In genomic region chr14:122105391-122106285, GRCm38 (mm10) we compare ENCODE assay signal across 7 mouse cellular contexts. TPM values are rescaled to one million over a fixed set of nuclear protein-coding genes. Genes with fewer than 3 reads are reported as not detected.
DNase-seq lines count a peak whose midpoint lies in the region; ATAC-seq lines count a peak whose summit lies in the region.

No protein-coding gene starts in this region.

- peak overlapping the region; percentile 95 for H3K27ac ChIP-seq in lung, embryonic 16.5 days (ENCODE audit: low read length)
- H3K27ac ChIP-seq in embryonic facial prominence, embryonic 13.5 days, result peak overlapping the region; percentile 97
- H3K27ac ChIP-seq in intestine, embryonic 16.5 days (ENCODE audit: low read length), result peak overlapping the region; percentile 87
- peak overlapping the region; percentile 60 for H3K27ac ChIP-seq in neural tube, embryonic 12.5 days

- H3K9ac ChIP-seq in lung, embryonic 16.5 days (ENCODE audit: low read length), result peak overlapping the region; percentile 69
- peak overlapping the region; percentile 79 for H3K9ac ChIP-seq in embryonic facial prominence, embryonic 13.5 days
- H3K9ac ChIP-seq in intestine, embryonic 16.5 days (ENCODE audit: low read depth, low read length), result peak overlapping the region; percentile 69
- H3K9ac ChIP-seq in neural tube, embryonic 12.5 days, result peak overlapping the region; percentile 47

- DNase-seq in lung, postnatal 14 days, result no peak
- no peak for DNase-seq in ovary, postnatal 14 days (ENCODE audit: low spot score)
- DNase-seq in layer of hippocampus, postnatal 10 days (ENCODE audit: low spot score in 2 of 2), result no peak

- peaks cover 23% of the 10 kb centered on the region for H3K4me1 ChIP-seq in lung, embryonic 16.5 days (replicated peaks; ENCODE audit: control insufficient read depth, insufficient read depth, low read length)
- H3K4me1 ChIP-seq in embryonic facial prominence, embryonic 13.5 days, result peaks cover 29% of the 10 kb centered on the region
- H3K4me1 ChIP-seq in intestine, embryonic 16.5 days (ENCODE audit: control insufficient read depth, insufficient read depth, low read length), result peaks cover 21% of the 10 kb centered on the region
- peaks cover 32% of the 10 kb centered on the region for H3K4me1 ChIP-seq in neural tube, embryonic 12.5 days

- 61% methylated on average over 16 of the region's 16 CpGs for WGBS in lung, embryonic 16.5 days
- 64% methylated on average over 16 of the region's 16 CpGs for WGBS in embryonic facial prominence, embryonic 13.5 days
- WGBS in intestine, embryonic 16.5 days, result 60% methylated on average over 16 of the region's 16 CpGs
- 70% methylated on average over 16 of the region's 16 CpGs for WGBS in neural tube, embryonic 12.5 days

- peak; percentile 8; the same call in 1 of the 2 replicates for ATAC-seq in lung, embryonic 16.5 days (ENCODE audit: low read depth)
- ATAC-seq in embryonic facial prominence, embryonic 13.5 days (ENCODE audit: insufficient number of reproducible peaks, insufficient read depth, low FRiP score, low TSS enrichment, low read depth), result no peak
- no peak for ATAC-seq in intestine, embryonic 16.5 days
- no peak for ATAC-seq in neural tube, embryonic 12.5 days (ENCODE audit: low FRiP score, low read depth)

- no peaks in the 10 kb centered on the region for H3K36me3 ChIP-seq in lung, embryonic 16.5 days (ENCODE audit: control insufficient read depth, insufficient read depth, low read length)
- H3K36me3 ChIP-seq in embryonic facial prominence, embryonic 13.5 days, result 0 out of 2 replicates have a peak, but pooled peaks cover 1% of the 10 kb centered on the region
- no peaks in the 10 kb centered on the region for H3K36me3 ChIP-seq in intestine, embryonic 16.5 days (ENCODE audit: control insufficient read depth, insufficient read depth, low read length)
- no peaks in the 10 kb centered on the region for H3K36me3 ChIP-seq in neural tube, embryonic 12.5 days

- peak overlapping the region; percentile 74 for H3K4me2 ChIP-seq in lung, embryonic 16.5 days (ENCODE audit: low read depth, low read length)
- peak overlapping the region; percentile 81 for H3K4me2 ChIP-seq in embryonic facial prominence, embryonic 13.5 days
- H3K4me2 ChIP-seq in intestine, embryonic 16.5 days (ENCODE audit: low read depth, low read length), result peak overlapping the region; percentile 60
- peak overlapping the region; percentile 70 for H3K4me2 ChIP-seq in neural tube, embryonic 12.5 days (replicated peaks)

- H3K4me3 ChIP-seq in lung, embryonic 16.5 days (ENCODE audit: low read length), result peak overlapping the region; percentile 52
- H3K4me3 ChIP-seq in embryonic facial prominence, embryonic 13.5 days, result peak overlapping the region; percentile 80
- H3K4me3 ChIP-seq in intestine, embryonic 16.5 days (ENCODE audit: low read length), result peak overlapping the region; percentile 46
- H3K4me3 ChIP-seq in neural tube, embryonic 12.5 days, result peak overlapping the region; percentile 32

- no peaks in the 10 kb centered on the region for H3K9me3 ChIP-seq in lung, embryonic 16.5 days (ENCODE audit: control insufficient read depth, low read length)
- H3K9me3 ChIP-seq in embryonic facial prominence, embryonic 13.5 days, result no peaks in the 10 kb centered on the region
- H3K9me3 ChIP-seq in intestine, embryonic 16.5 days (ENCODE audit: control insufficient read depth, low read length), result no peaks in the 10 kb centered on the region
- no peaks in the 10 kb centered on the region for H3K9me3 ChIP-seq in neural tube, embryonic 12.5 days

- H3K27me3 ChIP-seq in lung, embryonic 16.5 days (ENCODE audit: control insufficient read depth, insufficient read depth, low read depth, low read length), result no peaks in the 10 kb centered on the region
- H3K27me3 ChIP-seq in embryonic facial prominence, embryonic 13.5 days, result no peaks in the 10 kb centered on the region
- H3K27me3 ChIP-seq in intestine, embryonic 16.5 days (replicated peaks; ENCODE audit: control insufficient read depth, insufficient read depth, low read length), result no peaks in the 10 kb centered on the region
- no peaks in the 10 kb centered on the region for H3K27me3 ChIP-seq in neural tube, embryonic 12.5 days (replicated peaks)

RNA-seq across cellular contexts. Expression of gene Tm9sf2, which starts 1.2 kb away (rescaled TPM):
- 176 and 186 TPM in 2 replicates for polyA plus RNA-seq in lung, embryonic 16.5 days (2015; fragmentation: Nextera tagmentation; extraction: Ambion mirVana)
- 148 and 160 TPM in 2 replicates for polyA plus RNA-seq in embryonic facial prominence, embryonic 13.5 days (2015; fragmentation: Nextera tagmentation; extraction: Ambion mirVana)
- 293 and 308 TPM in 2 replicates for polyA plus RNA-seq in intestine, embryonic 16.5 days (2015; fragmentation: Nextera tagmentation; extraction: Ambion mirVana)
- polyA plus RNA-seq in neural tube, embryonic 12.5 days (2016; fragmentation: Nextera tagmentation; extraction: Ambion mirVana), result 118 and 124 TPM in 2 replicates
- 10 to 100 TPM; 78.5 to 89.9 TPM for total RNA-seq in layer of hippocampus, postnatal 10 days (2021)
